Mouse (Mus musculus) hindbrain, postnatal 0 days (tissue): Measurements from ENCODE around the gene Ago1. TPM values are rescaled to one million over a fixed set of nuclear protein-coding genes. Genes with fewer than 3 reads are reported as not detected.
A peak's percentile ranks its signal among the peaks of the same experiment; 100 is the strongest.

Source experiments
- ATAC-seq: fragments of 200-750 bp; cut with Nextera tagmentation; 2 replicates; pipeline ENCODE4 v1.8.0; 2017; ENCODE audit warnings: mild to moderate bottlenecking, moderate TSS enrichment, moderate library complexity
- DNase-seq: peaks from one replicate; pipeline ENCODE4 v3.0.0-alpha.2; 2015; ENCODE audit warnings: low spot score
- H3K27ac ChIP-seq: fragments of 300-500 bp; sonication (generic); 2 replicates; pipeline ENCODE4 v1.5.1; 2014; ENCODE audit warnings: mild to moderate bottlenecking
- H3K27me3 ChIP-seq: fragments of 300-500 bp; sonication (generic); 2 replicates; pipeline ENCODE4 v1.6.1; 2014; ENCODE audit warnings: low read length, mixed read lengths; ENCODE audit not compliant: insufficient read depth
- H3K36me3 ChIP-seq: fragments of 300-500 bp; sonication (generic); 2 replicates; pipeline ENCODE4 v1.6.1; 2014; ENCODE audit warnings: low read length, mixed read lengths; ENCODE audit not compliant: insufficient read depth
- H3K4me1 ChIP-seq: fragments of 300-500 bp; sonication (generic); 2 replicates; pipeline ENCODE4 v1.6.1; 2014; ENCODE audit warnings: antibody characterized with exemption, low read length, mixed read lengths; ENCODE audit not compliant: insufficient read depth
- H3K4me2 ChIP-seq: fragments of 300-500 bp; sonication (generic); 2 replicates; pipeline ENCODE4 v1.6.1; 2014; ENCODE audit warnings: low read depth, mild to moderate bottlenecking, low read length, moderate library complexity, mixed read lengths
- H3K4me3 ChIP-seq: fragments of 300-500 bp; sonication (generic); 2 replicates; pipeline ENCODE4 v1.5.1; 2014; ENCODE audit warnings: low read length
- H3K9ac ChIP-seq: fragments of 300-500 bp; sonication (generic); replicated peaks from 2 replicates; pipeline ENCODE4 v1.6.1; 2014; ENCODE audit warnings: mild to moderate bottlenecking, low read length, moderate library complexity, mixed read lengths
- H3K9me3 ChIP-seq: fragments of 300-500 bp; sonication (generic); 2 replicates; pipeline ENCODE4 v1.6.1; 2016; ENCODE audit warnings: low read length, mixed read lengths
- CTCF ChIP-seq: IDR thresholded peaks from 2 replicates; pipeline ENCODE4 v1.5.1; 2016; ENCODE audit warnings: antibody characterized with exemption, control low read depth, low read depth
- WGBS: fragments of 180-500 bp; shearing (Covaris S2); extraction: QIAGEN DNeasy Blood & Tissue Kit; methylation state at CpG from one replicate; pipeline ENCODE4 v1.1.7; 2014; 5-methylcytosine and 5-hydroxymethylcytosine counted together
- polyA plus RNA-seq: library from polyadenylated mRNA; unstranded; fragments of >200 nt; fragmentation: Nextera tagmentation; extraction: Ambion mirVana; gene quantifications from 2 replicates; pipeline ENCODE4 v1.2.1, GENCODE M21; 2015
- total RNA-seq: library from RNA; depleted of rRNA; stranded (reverse); fragments of >200 nt; gene quantifications from 2 replicates; pipeline ENCODE4 v1.2.3, GENCODE M21; 2014

The Ago1 gene
- total and polyA plus RNA-seq, 2 experiments from 2014 or later: 6.5 to 42.2 TPM

- TF ChIP-seq CTCF: no peak
- no peak for ATAC-seq
- Histone ChIP-seq H3K27ac (no peak overlapping the region), H3K4me2 (no peak overlapping the region), H3K27me3 (no peaks in the 10 kb centered on the region), H3K9ac (no peak overlapping the region), H3K36me3 (no peaks in the 10 kb centered on the region), H3K4me1 (no peaks in the 10 kb centered on the region), H3K4me3 (no peak overlapping the region), H3K9me3 (no peaks in the 10 kb centered on the region)
- no peak for DNase-seq
- 94% methylated on average over 5 of the region's 5 CpGs for WGBS
Observed at GRCm38 (mm10) chr4:126481461-126481860, 13.1 kb upstream of the Ago1 start.

DNA sequence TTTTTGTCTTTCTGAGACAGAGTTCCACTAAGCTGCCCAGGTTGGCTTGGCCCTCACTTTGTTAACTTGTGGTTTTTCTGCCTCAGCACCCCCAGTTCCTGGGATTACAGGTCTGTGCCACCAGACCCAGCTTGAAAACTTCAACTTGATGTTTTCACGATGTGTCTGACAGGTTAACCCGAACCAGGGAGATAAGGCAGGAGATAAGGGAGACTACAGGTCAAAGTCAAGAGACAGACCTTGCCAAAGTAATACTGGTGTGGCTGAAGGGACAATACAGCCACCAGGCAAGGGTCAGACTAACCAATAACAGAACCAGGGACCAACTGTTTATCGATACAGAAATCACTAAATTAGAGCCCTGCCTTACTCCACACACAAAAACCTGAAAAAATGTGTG, 11.9 kb upstream of the Ago1 start:
- DNase-seq (no peak), ATAC-seq (no peak)
- H3K4me3 ChIP-seq: no peak overlapping the region
- H3K9ac ChIP-seq: no peak overlapping the region
- WGBS: 78% methylated on average over 3 of the region's 3 CpGs
- no peak for TF ChIP-seq CTCF
- H3K4me1 ChIP-seq: no peaks in the 10 kb centered on the region
- no peaks in the 10 kb centered on the region for H3K36me3 ChIP-seq
- H3K27ac ChIP-seq: no peak overlapping the region
- no peak overlapping the region for H3K4me2 ChIP-seq
- no peaks in the 10 kb centered on the region for H3K27me3 ChIP-seq
- H3K9me3 ChIP-seq: no peaks in the 10 kb centered on the region

- Histone ChIP-seq H3K27me3 (no peaks in the 10 kb centered on the region), H3K36me3 (no peaks in the 10 kb centered on the region), H3K4me2 (no peak overlapping the region), H3K9me3 (no peaks in the 10 kb centered on the region), H3K27ac (no peak overlapping the region), H3K4me1 (peaks cover 4% of the 10 kb centered on the region; the same call in 1 of the 2 replicates), H3K4me3 (no peak overlapping the region), H3K9ac (no peak overlapping the region)
- TF ChIP-seq CTCF: no peak
- DNase-seq: no peak
- ATAC-seq: no peak
- WGBS: 57% methylated on average over 5 of the region's 5 CpGs
Observed at GRCm38 (mm10) chr4:126473031-126473430, 4.6 kb upstream of the Ago1 start.

GRCm38 (mm10) chr4:126469334-126469733, 951 bp upstream of the Ago1 start:
- H3K9ac ChIP-seq: peak overlapping the region; percentile 94; the same call in 1 of the 2 replicates
- TF ChIP-seq CTCF: no peak
- WGBS: 60% methylated on average over 1 of the region's 1 CpGs
- H3K4me1 ChIP-seq: peaks cover 29% of the 10 kb centered on the region
- H3K4me3 ChIP-seq: no peak overlapping the region; the same call in 1 of the 2 replicates
- ATAC-seq (no peak), DNase-seq (no peak)
- H3K4me2 ChIP-seq: peak overlapping the region; percentile 77
- no peak overlapping the region; the same call in 1 of the 2 replicates for H3K27ac ChIP-seq
- no peaks in the 10 kb centered on the region for H3K9me3 ChIP-seq
- H3K36me3 ChIP-seq: no peaks in the 10 kb centered on the region
- no peaks in the 10 kb centered on the region for H3K27me3 ChIP-seq

DNA sequence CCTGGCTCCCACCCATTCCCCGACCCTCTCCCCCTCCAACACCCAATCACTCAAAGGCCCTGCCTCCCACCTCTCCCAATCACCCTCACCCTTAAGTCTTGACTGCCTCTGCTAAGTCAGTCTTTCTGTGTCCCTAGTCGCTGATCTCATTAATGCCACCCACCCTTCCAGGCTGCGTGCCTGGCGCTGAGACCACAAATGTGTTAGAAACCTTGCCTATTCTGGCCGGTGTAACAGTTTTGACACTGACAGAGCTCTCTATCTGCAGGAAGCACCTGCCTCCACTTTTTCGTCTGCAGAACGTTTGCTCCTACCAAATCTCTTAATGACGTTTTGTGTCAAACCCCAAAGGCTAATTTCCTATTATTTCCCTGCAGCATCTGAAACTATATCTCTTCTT, 542 bp upstream of the Ago1 start:
- no peak for ATAC-seq
- Histone ChIP-seq H3K4me2 (peak overlapping the region; percentile 77), H3K36me3 (no peaks in the 10 kb centered on the region), H3K27ac (peak overlapping the region; percentile 95), H3K9me3 (no peaks in the 10 kb centered on the region), H3K4me1 (peaks cover 32% of the 10 kb centered on the region), H3K9ac (peak overlapping the region; percentile 94), H3K27me3 (no peaks in the 10 kb centered on the region), H3K4me3 (peak overlapping the region; percentile 94)
- DNase-seq: no peak
- WGBS: 2% methylated on average over 8 of the region's 8 CpGs
- no peak for TF ChIP-seq CTCF

DNA sequence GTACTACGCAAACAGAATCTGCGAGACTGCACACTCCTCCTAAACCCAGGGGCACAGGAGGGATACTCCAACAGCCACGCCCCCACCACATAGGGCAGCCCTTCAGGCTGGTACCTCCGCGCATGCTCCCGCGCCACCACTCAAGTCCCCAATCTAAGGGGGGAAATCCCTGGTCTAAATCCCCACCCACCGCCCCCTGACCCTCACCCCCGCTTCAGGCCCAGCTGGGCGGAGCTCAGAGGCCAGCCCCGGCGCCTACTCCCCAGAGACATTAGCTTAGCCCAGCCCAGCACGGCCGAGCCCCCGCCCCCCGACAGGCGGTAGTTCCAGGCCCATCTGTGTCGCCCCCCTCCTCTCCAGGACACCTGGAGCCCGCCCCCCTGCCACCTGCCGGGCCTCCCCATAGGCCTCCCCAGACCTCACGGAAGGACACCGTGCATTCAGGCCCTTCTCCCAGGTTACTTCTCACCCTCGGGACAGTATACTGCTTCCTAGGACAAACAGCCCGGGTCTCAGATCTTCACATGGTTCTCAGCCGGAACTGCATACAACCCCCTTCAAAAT, 580 bp downstream of the Ago1 start:
- Histone ChIP-seq H3K9ac (peak overlapping the region; percentile 94), H3K27me3 (no peaks in the 10 kb centered on the region), H3K4me3 (peak overlapping the region; percentile 94), H3K4me1 (peaks cover 32% of the 10 kb centered on the region), H3K4me2 (peak overlapping the region; percentile 77), H3K36me3 (no peaks in the 10 kb centered on the region), H3K9me3 (no peaks in the 10 kb centered on the region), H3K27ac (peak overlapping the region; percentile 95)
- no peak for TF ChIP-seq CTCF
- DNase-seq: peak; percentile 73
- 1% methylated on average over 22 of the region's 25 CpGs for WGBS
- ATAC-seq: peak; percentile 51

GRCm38 (mm10) chr4:126466251-126466750, 2.1 kb downstream of the Ago1 start:
- TF ChIP-seq CTCF: no peak
- ATAC-seq: no peak
- Histone ChIP-seq H3K4me3 (peak overlapping the region; percentile 4), H3K9me3 (no peaks in the 10 kb centered on the region), H3K27ac (peak overlapping the region; percentile 54; the same call in 1 of the 2 replicates), H3K27me3 (no peaks in the 10 kb centered on the region), H3K36me3 (no peaks in the 10 kb centered on the region), H3K9ac (0 out of 2 replicates have a peak overlapping the region, but pooled peaks have one; percentile 2), H3K4me2 (peak overlapping the region; percentile 77), H3K4me1 (peaks cover 32% of the 10 kb centered on the region)
- WGBS: 11% methylated on average over 8 of the region's 8 CpGs
- DNase-seq: no peak
